Mouse (Mus musculus): ENCODE results near the gene Washc4.

DNA sequence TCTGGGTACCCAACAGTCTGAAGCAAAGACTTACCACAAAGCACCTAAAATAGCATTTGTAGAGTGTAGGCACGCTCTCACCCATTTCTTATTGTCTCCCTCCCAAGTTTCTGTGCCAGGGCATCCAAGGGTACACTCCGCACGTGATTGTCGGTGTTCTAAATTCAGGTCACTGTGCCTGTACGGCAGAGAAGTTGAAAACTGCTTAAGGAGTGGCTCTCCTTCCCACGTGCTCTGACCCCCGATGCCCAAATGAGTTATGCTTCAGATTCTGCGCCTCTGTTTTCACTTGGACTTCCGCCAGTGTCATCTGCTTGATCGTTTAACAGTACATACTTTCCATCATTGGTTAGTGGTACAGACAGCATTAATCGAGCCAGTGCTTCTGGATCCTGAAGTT is 57.1 kb downstream of the Washc4 start:
- TF ChIP-seq POLR2A (IDR thresholded peaks at IDR 0.05; ENCODE audit: extremely low read depth, insufficient read depth, low read length) (no peak), CTCF (IDR thresholded peaks at IDR 0.05; ENCODE audit: low read depth, low read length) (no peak)
